Mouse (Mus musculus): Measurements from ENCODE around the gene Fam210b.

DNA sequence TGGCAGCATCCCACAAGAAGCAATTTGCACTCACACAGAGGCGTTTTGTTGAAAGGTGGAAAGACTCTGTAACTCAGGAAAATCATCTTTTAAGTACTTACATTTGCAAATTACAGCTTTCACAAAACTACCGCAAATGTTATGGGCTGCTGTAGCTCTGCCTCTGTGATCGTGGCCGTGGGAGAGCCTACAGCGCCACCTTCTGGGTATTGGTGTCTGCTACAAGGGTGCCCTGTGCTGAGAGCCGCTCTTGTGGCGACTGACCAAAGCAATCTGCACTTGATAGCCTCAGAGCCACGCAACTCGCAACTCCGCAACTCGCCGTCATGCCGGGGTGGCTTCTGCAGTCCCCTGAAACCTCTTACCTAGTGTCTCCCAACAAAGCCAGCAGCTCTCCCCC lies 16.2 kb upstream of the Fam210b start:
- TF ChIP-seq CTCF (IDR thresholded peaks at IDR 0.05; ENCODE audit: low read depth, low read length), result no peak
- TF ChIP-seq GATA2 (IDR thresholded peaks at IDR 0.05; ENCODE audit: borderline replicate concordance, low read depth, low read length), result no peak
- no peak for TF ChIP-seq POLR2AphosphoS5 (IDR thresholded peaks at IDR 0.05; ENCODE audit: insufficient replicate concordance, low read depth, low read length)
